Mouse (Mus musculus) bone marrow, adult 2 months (tissue): ENCODE measurements around the gene Klhdc4.

Experiments
- CTCF ChIP-seq: fragments of 200-500 bp; IDR thresholded peaks from 2 replicates; pipeline ENCODE4 v1.5.1; 2011; ENCODE audit warnings: low read length, control low read depth; ENCODE audit not compliant: control insufficient read depth, insufficient read depth
- POLR2A ChIP-seq: fragments of 200-500 bp; IDR thresholded peaks from 2 replicates; pipeline ENCODE4 v1.6.1; 2011; ENCODE audit warnings: low read depth, mild to moderate bottlenecking, control low read depth, low read length, borderline replicate concordance; ENCODE audit not compliant: control insufficient read depth

DNA sequence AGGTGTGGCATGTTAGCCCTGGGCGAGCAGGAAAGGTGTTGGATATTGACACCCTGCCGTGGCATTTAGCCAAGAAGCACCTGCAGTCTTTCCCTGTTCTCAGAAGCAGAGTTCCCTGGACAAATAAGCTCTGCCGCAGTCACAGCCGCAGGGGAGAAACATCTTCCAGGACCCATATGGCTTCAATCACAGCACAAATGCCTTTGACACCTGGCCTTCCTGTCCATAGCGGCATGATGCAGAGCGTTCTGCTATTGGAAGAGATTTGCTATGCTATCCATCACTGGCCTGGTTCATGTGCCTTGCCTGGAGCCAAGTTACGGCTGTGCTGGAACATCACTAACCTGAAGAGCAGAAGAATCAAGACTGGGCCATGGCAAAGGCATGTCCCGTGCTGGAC lies 36.0 kb upstream of the Klhdc4 start:
- no peak for TF ChIP-seq CTCF
- no peak for TF ChIP-seq POLR2A
